12 mouse cellular contexts compared by ENCODE assay signal in genomic region chr5:122164011-122164410, GRCm38 (mm10). TPM values are rescaled to one million over a fixed set of nuclear protein-coding genes. Genes with fewer than 3 reads are reported as not detected.
DNase-seq lines count a peak whose midpoint lies in the region; ATAC-seq and TF ChIP-seq lines count a peak whose summit lies in the region.
"Had no signal": no experiment of that assay in that cellular context is flagged by ENCODE, and none has a peak within 500 bp of the region (broad histone marks: within the 10 kb centered on the region; RNA-seq: fewer than 3 reads in every experiment).

No protein-coding gene starts in this region.

- peaks cover 74% of the 10 kb centered on the region for H3K36me3 ChIP-seq in forebrain, embryonic 13.5 days (ENCODE audit: poor library complexity, severe bottlenecking)
- H3K36me3 ChIP-seq in forebrain, embryonic 14.5 days (ENCODE audit: control insufficient read depth, insufficient read depth, low read length) = peaks cover 66% of the 10 kb centered on the region
- H3K36me3 ChIP-seq in kidney, adult 2 months (ENCODE audit: control insufficient read depth, insufficient read depth, low read length) = peaks cover 1% of the 10 kb centered on the region; the same call in 1 of the 2 replicates
- peaks cover 96% of the 10 kb centered on the region for H3K36me3 ChIP-seq in G1E (replicated peaks)
- peaks cover 76% of the 10 kb centered on the region for H3K36me3 ChIP-seq in limb, embryonic 13.5 days

- no peaks in the 10 kb centered on the region for H3K27me3 ChIP-seq in forebrain, embryonic 13.5 days
- H3K27me3 ChIP-seq in forebrain, embryonic 14.5 days (replicated peaks; ENCODE audit: control insufficient read depth, insufficient read depth, low read length) = no peaks in the 10 kb centered on the region
- H3K27me3 ChIP-seq in kidney, adult 2 months (replicated peaks; ENCODE audit: control insufficient read depth, insufficient read depth, low read length) = no peaks in the 10 kb centered on the region
- H3K27me3 ChIP-seq in G1E (ENCODE audit: insufficient read depth, low read length) = no peaks in the 10 kb centered on the region
- H3K27me3 ChIP-seq in limb, embryonic 13.5 days = no peaks in the 10 kb centered on the region
- H3K27me3 ChIP-seq: kidney, embryonic 15.5 days; stomach, embryonic 15.5 days had no signal

- H3K9ac ChIP-seq in forebrain, embryonic 13.5 days = 0 out of 2 replicates have a peak overlapping the region, but pooled peaks have one; percentile 31
- no peak overlapping the region for H3K9ac ChIP-seq in forebrain, embryonic 14.5 days (ENCODE audit: low read length)
- 0 out of 2 replicates have a peak overlapping the region, but pooled peaks have one; percentile 26 for H3K9ac ChIP-seq in limb, embryonic 13.5 days
- H3K9ac ChIP-seq: kidney, embryonic 15.5 days; stomach, embryonic 15.5 days had no signal

- TF ChIP-seq CTCF in kidney, adult 2 months (conservative IDR thresholded peaks at IDR 0.05; ENCODE audit: insufficient read depth, insufficient read length, low read depth, low read length) = no peak
- TF ChIP-seq CTCF in G1E (IDR thresholded peaks at IDR 0.05; ENCODE audit: low read depth, low read length) = no peak

- no peaks in the 10 kb centered on the region for H3K9me3 ChIP-seq in forebrain, embryonic 13.5 days (replicated peaks)
- no peaks in the 10 kb centered on the region for H3K9me3 ChIP-seq in forebrain, embryonic 14.5 days (replicated peaks; ENCODE audit: control insufficient read depth, low read length)
- H3K9me3 ChIP-seq in G1E (replicated peaks) = no peaks in the 10 kb centered on the region
- H3K9me3 ChIP-seq in limb, embryonic 13.5 days = no peaks in the 10 kb centered on the region
- H3K9me3 ChIP-seq: kidney, embryonic 15.5 days; stomach, embryonic 15.5 days had no signal

- H3K4me3 ChIP-seq in forebrain, embryonic 13.5 days = no peak overlapping the region
- H3K4me3 ChIP-seq in forebrain, embryonic 14.5 days (ENCODE audit: low read depth, low read length) = no peak overlapping the region
- no peak overlapping the region for H3K4me3 ChIP-seq in kidney, adult 2 months (ENCODE audit: insufficient read depth, low read depth, low read length)
- peak overlapping the region; percentile 11; the same call in 1 of the 2 replicates for H3K4me3 ChIP-seq in G1E (ENCODE audit: low read depth, low read length)
- no peak overlapping the region for H3K4me3 ChIP-seq in limb, embryonic 13.5 days
- H3K4me3 ChIP-seq: kidney, embryonic 15.5 days; stomach, embryonic 15.5 days had no signal

- H3K4me2 ChIP-seq in forebrain, embryonic 13.5 days = 0 out of 2 replicates have a peak overlapping the region, but pooled peaks have one; percentile 14
- no peak overlapping the region for H3K4me2 ChIP-seq in forebrain, embryonic 14.5 days (ENCODE audit: low read length)
- no peak overlapping the region for H3K4me2 ChIP-seq in limb, embryonic 13.5 days (replicated peaks)
- H3K4me2 ChIP-seq: stomach, embryonic 15.5 days had no signal

- WGBS in forebrain, embryonic 13.5 days = 82% methylated on average over 3 of the region's 3 CpGs
- WGBS in forebrain, embryonic 14.5 days = 73% methylated on average over 3 of the region's 3 CpGs
- 16% methylated on average over 3 of the region's 3 CpGs for WGBS in kidney, adult 2 months
- WGBS in limb, embryonic 13.5 days = 57% methylated on average over 3 of the region's 3 CpGs

- H3K4me1 ChIP-seq in forebrain, embryonic 13.5 days = peaks cover 85% of the 10 kb centered on the region
- peaks cover 56% of the 10 kb centered on the region for H3K4me1 ChIP-seq in forebrain, embryonic 14.5 days (ENCODE audit: control insufficient read depth, insufficient read depth, low read length)
- peaks cover 64% of the 10 kb centered on the region for H3K4me1 ChIP-seq in kidney, adult 2 months (ENCODE audit: control insufficient read depth, insufficient read depth, low read length)
- H3K4me1 ChIP-seq in G1E (ENCODE audit: insufficient read depth, low read depth, low read length) = peaks cover 79% of the 10 kb centered on the region
- H3K4me1 ChIP-seq in limb, embryonic 13.5 days = peaks cover 79% of the 10 kb centered on the region

- DNase-seq in forebrain, embryonic 14.5 days (ENCODE audit: low spot score) = no peak
- DNase-seq in kidney, adult 2 months = peak; percentile 38
- DNase-seq in kidney, postnatal 10 days = no peak
- no peak for DNase-seq in G1E (ENCODE audit: low spot score)
- no peak for DNase-seq in adrenal gland, adult 8-10 months
- DNase-seq: cerebellum, postnatal 36 days; heart, adult 11 months had no signal

- H3K27ac ChIP-seq in forebrain, embryonic 13.5 days = no peak overlapping the region
- H3K27ac ChIP-seq in forebrain, embryonic 14.5 days (ENCODE audit: low read depth, low read length) = no peak overlapping the region
- H3K27ac ChIP-seq in kidney, adult 2 months (ENCODE audit: insufficient read depth, low read depth, low read length) = no peak overlapping the region
- H3K27ac ChIP-seq in limb, embryonic 13.5 days = no peak overlapping the region
- H3K27ac ChIP-seq: stomach, embryonic 15.5 days had no signal

- no peak for ATAC-seq in forebrain, embryonic 13.5 days
- ATAC-seq in forebrain, embryonic 14.5 days = no peak
- no peak for ATAC-seq in G1E (ENCODE audit: extremely low read depth, insufficient number of reproducible peaks, low FRiP score, poor library complexity, severe bottlenecking)
- ATAC-seq in limb, embryonic 13.5 days (ENCODE audit: low FRiP score, low read depth) = no peak
- ATAC-seq in megakaryocyte progenitor cell, adult 5-6 weeks (replicated peaks; ENCODE audit: poor library complexity) = no peak

- TF ChIP-seq POLR2A in kidney, adult 2 months (IDR thresholded peaks at IDR 0.05; ENCODE audit: low read depth, low read length) = no peak

RNA-seq across cellular contexts. Expression of gene Ppp1cc, which starts 5.9 kb away (rescaled TPM):
- 288 TPM in 2 replicates for polyA plus RNA-seq in forebrain, embryonic 13.5 days (2015; fragmentation: Nextera tagmentation; extraction: Ambion mirVana)
- polyA plus RNA-seq in forebrain, embryonic 14.5 days (2014; fragmentation: Nextera tagmentation; extraction: Ambion mirVana) = 274 and 280 TPM in 2 replicates
- 75.8 and 91.5 TPM in 2 replicates for polyA plus RNA-seq in kidney, adult 2 months (2012; rRNA removed)
- total RNA-seq in G1E (2014; fragmentation: Nextera tagmentation) (269 and 270 TPM in 2 replicates), G1E (2017) (293 and 329 TPM in 2 replicates)
- 148 and 214 TPM in 2 replicates for polyA plus RNA-seq in G1E (2012)
- polyA plus RNA-seq in limb, embryonic 13.5 days (2015; fragmentation: Nextera tagmentation; extraction: Ambion mirVana) = 231 and 235 TPM in 2 replicates
- 431 and 436 TPM in 2 replicates for total RNA-seq in megakaryocyte progenitor cell, adult 5-6 weeks (2015)
- total RNA-seq in megakaryocyte progenitor cell, adult 5-6 weeks (2017) = 207 and 219 TPM in 2 replicates
- total RNA-seq in adrenal gland, adult 8-10 months (2022) = 100 to 1,000 TPM; 122 to 226 (median 188) TPM

RNA-seq across cellular contexts. Expression of gene Ccdc63, which starts 23.4 kb away (rescaled TPM):
- polyA plus RNA-seq in forebrain, embryonic 13.5 days (2015; fragmentation: Nextera tagmentation; extraction: Ambion mirVana) = not detected in 2 replicates
- not detected in 2 replicates for polyA plus RNA-seq in forebrain, embryonic 14.5 days (2014; fragmentation: Nextera tagmentation; extraction: Ambion mirVana)
- 0.09 and 0.14 TPM in 2 replicates for polyA plus RNA-seq in kidney, adult 2 months (2012; rRNA removed)
- total RNA-seq in G1E (2014; fragmentation: Nextera tagmentation) (not detected in 2 replicates), G1E (2017) (0.16 and 0.29 TPM in 2 replicates)
- not detected in 2 replicates for polyA plus RNA-seq in G1E (2012)
- polyA plus RNA-seq in limb, embryonic 13.5 days (2015; fragmentation: Nextera tagmentation; extraction: Ambion mirVana) = 0.14 TPM in 1 of 2 replicates, not detected in the other
- total RNA-seq in megakaryocyte progenitor cell, adult 5-6 weeks (2015) = 0.51 and 0.52 TPM in 2 replicates
- total RNA-seq in megakaryocyte progenitor cell, adult 5-6 weeks (2017) = 1.5 and 3.5 TPM in 2 replicates
- under 1 TPM in 1 of 4 experiments, not detected in 3; 0.22 TPM for total RNA-seq in adrenal gland, adult 8-10 months (2022)
- polyA plus RNA-seq: kidney, embryonic 15.5 days; stomach, embryonic 15.5 days had no signal

RNA-seq across cellular contexts. Expression of gene Hvcn1, which starts 42.6 kb away (rescaled TPM):
- 2.9 and 3.0 TPM in 2 replicates for polyA plus RNA-seq in forebrain, embryonic 13.5 days (2015; fragmentation: Nextera tagmentation; extraction: Ambion mirVana)
- 1.3 and 2.4 TPM in 2 replicates for polyA plus RNA-seq in forebrain, embryonic 14.5 days (2014; fragmentation: Nextera tagmentation; extraction: Ambion mirVana)
- polyA plus RNA-seq in kidney, adult 2 months (2012; rRNA removed) = 6.4 and 13.1 TPM in 2 replicates
- total RNA-seq in G1E (2014; fragmentation: Nextera tagmentation) (0.24 and 1.6 TPM in 2 replicates), G1E (2017) (0.06 and 0.27 TPM in 2 replicates)
- 0.20 and 0.27 TPM in 2 replicates for polyA plus RNA-seq in G1E (2012)
- 9.6 and 9.8 TPM in 2 replicates for polyA plus RNA-seq in limb, embryonic 13.5 days (2015; fragmentation: Nextera tagmentation; extraction: Ambion mirVana)
- 44.0 and 65.8 TPM in 2 replicates for total RNA-seq in megakaryocyte progenitor cell, adult 5-6 weeks (2015)
- 56.6 and 72.3 TPM in 2 replicates for total RNA-seq in megakaryocyte progenitor cell, adult 5-6 weeks (2017)
- total RNA-seq in adrenal gland, adult 8-10 months (2022) = 1 to 10 TPM; 1.8 to 8.0 (median 4.2) TPM
